Mouse (Mus musculus) heart, adult 2 months (tissue): ENCODE measurements around the gene Hoxb13.

Source experiments
- CTCF ChIP-seq: fragments of 200-600 bp; IDR thresholded peaks from 2 replicates; pipeline ENCODE4 v1.8.1; 2022; ENCODE audit warnings: antibody characterized with exemption, mild to moderate bottlenecking, moderate library complexity
- EP300 ChIP-seq: fragments of 200-500 bp; IDR thresholded peaks from 2 replicates; pipeline ENCODE4 v1.6.1; 2011; ENCODE audit warnings: low read depth, low read length, control low read depth; ENCODE audit not compliant: insufficient read depth
- POLR2A ChIP-seq: fragments of 200-500 bp; IDR thresholded peaks from 2 replicates; pipeline ENCODE4 v1.6.1; 2011; ENCODE audit warnings: mild to moderate bottlenecking, low read depth, low read length, control low read depth; ENCODE audit not compliant: insufficient read depth

GRCm38 (mm10) chr11:96187321-96187720 lies 6.8 kb upstream of the Hoxb13 start:
- no peak for TF ChIP-seq POLR2A
- TF ChIP-seq CTCF = no peak
- no peak for TF ChIP-seq EP300
